Mouse (Mus musculus): ENCODE data around the gene Eml6.

DNA sequence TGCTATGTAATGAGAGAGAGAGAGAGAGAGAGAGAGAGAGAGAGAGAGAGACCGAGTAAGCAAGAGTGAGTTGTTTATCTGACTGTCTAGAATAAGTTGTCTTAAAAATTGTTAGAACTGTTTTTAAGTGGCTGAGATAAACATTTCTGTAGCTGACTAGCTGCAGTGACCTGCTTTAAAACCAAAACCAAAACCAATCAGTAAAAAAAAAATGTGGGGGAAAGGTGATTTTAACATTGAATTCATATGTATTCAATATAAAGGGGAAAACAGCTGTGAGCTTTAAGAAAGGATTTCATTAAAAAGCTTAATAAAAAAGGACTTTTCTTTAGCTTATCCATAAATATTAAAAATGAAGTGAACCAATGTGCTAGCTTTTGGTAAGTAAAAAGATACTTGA, 306.2 kb downstream of the Eml6 start:
- TF ChIP-seq CTCF (IDR thresholded peaks at IDR 0.05; ENCODE audit: control insufficient read depth, insufficient read depth, insufficient replicate concordance, low read depth, low read length) (no peak), POLR2A (IDR thresholded peaks at IDR 0.05; ENCODE audit: control insufficient read depth, low read depth, low read length) (no peak)
